Mouse (Mus musculus) megakaryocyte progenitor cell, adult 5-6 weeks (primary cell): ENCODE measurements around the gene Bpifc. TPM values are rescaled to one million over a fixed set of nuclear protein-coding genes. Genes with fewer than 3 reads are reported as not detected.
"Not testable (repeated sequence)": the region's sequence is repeated elsewhere in the genome, so short reads cannot be mapped to it uniquely, and the experiment has no call there.

ENCODE experiments used
- ATAC-seq: replicated peaks from 2 replicates; pipeline ENCODE4 v1.8.0; 2016; ENCODE audit warnings: mild to moderate bottlenecking, moderate TSS enrichment, inconsistent platforms; ENCODE audit not compliant: poor library complexity
- total RNA-seq, 2 experiments: library from RNA; stranded (forward) in 1 of 2; stranded (reverse) in 1 of 2; fragments of 157-497, 149-512 nt in 1 of 2; fragments of 200-1000 nt in 1 of 2; gene quantifications; 2 replicates each; pipeline versions ENCODE4 v1.2.3 to v1.2.4; 2015 to 2017

The Bpifc gene
- total RNA-seq (2015) (3.5 and 4.0 TPM in 2 replicates), total RNA-seq (2017) (1.2 and 2.1 TPM in 2 replicates)

DNA sequence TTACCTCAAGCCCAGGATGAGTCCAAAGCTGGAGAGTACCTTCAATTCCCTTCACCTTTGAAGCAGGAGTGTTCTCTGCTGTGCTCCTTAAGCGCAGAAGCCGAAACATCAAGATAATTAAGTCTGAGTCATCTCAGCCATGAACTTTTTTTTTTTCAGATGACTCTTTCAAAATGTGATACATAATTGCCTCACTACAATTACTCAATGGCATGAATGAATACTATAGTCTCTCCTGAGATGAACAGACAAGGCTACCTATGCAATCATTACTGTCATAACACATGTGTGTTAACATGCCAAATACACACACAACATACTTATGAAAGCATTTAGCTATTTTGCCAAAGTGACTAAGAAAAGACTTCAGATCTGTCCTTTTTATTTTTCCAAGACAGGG is at the start of gene Bpifc:
Gene Bpifc, minus strand, starts transcription at position 115 of the 400 bp plus-strand sequence.
- ATAC-seq = peak; percentile 49

DNA sequence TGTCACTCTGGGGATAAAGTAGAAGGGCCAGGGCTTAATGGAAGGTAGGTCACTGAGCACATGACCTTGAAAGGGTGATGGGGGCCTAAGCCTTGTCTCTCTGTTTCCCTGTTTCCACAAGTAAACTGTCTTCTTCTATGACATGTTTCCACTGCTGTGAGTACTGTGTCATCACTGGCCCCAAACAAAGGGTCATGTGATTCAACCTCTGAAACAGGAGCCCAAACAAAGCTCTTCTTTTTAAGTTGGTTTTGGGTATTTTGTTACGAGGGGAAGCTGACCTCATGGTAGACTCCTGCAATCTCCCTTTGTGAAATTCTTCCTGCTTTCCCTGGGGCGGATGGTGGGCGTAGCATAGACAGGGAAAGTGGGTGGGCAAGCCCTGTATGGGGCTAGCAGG is 48.6 kb upstream of the Bpifc start:
- peak; percentile 4; the same call in 1 of the 2 replicates for ATAC-seq

DNA sequence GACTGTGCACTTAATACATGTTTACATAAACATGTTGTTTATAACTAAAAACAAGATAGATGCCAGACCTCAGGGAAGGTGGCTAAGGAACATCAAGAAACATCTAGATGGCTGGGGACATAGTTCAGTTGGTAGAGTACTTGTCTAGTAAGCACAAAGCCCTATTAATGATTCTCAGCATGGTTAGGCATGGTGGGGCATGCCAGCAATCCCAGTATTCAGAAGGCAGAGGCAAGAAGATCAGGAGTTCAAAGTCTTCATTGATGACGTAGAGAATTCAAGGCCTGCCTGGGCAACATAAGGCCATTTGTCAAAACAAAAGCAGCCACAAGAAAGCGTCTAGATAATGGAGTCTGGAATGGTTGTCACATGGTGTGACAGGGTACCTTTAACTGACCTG is 46.0 kb upstream of the Bpifc start:
- ATAC-seq = no peak

DNA sequence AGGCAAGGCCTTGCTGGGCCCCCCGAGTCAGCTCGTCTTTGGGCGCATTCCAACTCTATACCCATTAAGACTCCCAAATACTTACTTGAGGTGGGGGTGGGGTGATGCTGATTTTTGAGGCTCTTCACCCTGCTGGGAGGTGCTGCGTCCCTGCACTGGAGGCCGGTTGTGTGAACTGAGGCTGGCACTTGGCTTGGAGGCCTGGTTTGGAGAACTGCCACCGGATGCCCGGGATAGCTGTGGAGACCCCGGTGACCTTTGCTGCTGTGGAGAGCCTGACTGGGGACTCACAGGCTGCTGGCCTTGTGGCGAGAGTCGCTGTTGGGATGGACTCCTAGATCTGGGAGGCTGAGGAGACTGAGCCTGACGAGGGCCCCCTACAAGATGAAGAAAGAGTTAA is 45.6 kb upstream of the Bpifc start:
- ATAC-seq = no peak

DNA sequence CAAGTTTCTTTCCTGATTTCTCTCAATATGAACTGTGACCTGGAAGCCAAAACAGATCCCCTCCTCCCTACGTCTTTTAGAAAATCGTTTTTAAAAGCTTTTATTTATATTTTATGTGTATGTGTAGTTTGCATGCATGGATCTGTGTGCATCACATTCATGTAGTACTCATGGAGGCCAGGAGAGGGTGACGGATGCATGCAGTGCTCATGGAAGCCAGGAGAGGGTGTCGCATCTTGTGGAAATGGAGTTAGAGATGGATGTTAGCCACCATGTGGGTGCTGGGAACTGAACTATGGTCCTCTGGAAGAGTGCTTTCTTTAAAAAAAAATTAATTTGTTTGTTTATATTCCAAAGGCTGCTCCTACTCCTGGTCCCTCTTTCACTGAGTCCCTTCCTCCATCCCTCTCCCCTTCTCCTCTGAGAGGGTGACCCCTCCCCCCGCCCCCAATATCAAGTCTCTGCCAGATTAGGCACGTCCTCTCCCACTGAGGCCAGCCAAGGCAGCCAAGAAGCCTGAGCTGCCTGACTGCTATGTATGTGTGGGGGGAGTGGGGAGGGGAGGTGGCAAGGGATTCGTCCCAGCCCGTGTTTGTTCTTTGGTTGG is 44.7 kb upstream of the Bpifc start:
- no peak for ATAC-seq

DNA sequence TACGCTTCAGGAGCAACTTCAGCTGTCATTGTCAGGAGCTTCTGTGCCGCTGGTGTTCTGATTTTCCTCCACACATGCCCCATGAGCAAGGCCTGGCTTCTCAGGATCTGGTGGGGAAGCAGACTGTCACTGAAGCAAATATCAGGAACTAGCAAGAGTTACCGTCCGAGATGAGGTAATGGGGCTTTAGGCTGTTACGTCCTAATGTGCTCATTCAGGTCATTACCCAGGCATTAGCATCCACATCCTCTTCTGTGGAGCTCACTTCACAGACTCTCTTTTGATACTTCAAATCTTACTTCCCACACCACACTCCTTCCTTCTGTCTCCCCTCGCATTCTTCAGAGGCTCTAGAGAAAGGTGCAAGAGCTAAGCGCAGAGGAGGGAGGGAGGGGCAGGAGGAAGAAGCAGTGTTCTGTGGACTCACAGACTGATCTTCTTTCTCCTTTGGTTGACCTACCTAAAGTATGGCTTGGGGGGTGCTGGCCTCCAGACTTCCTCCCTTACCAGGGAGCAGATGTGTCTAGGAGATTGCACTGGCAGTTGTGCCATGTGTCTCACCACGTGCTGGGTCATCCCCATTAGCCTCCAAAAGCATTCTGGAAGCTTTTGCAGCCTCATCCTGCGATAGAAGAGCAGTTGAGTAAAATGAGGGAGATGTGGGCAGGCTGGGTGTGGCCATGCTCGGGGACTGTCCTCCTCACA is 41.3 kb upstream of the Bpifc start:
- peak; percentile 76 for ATAC-seq

DNA sequence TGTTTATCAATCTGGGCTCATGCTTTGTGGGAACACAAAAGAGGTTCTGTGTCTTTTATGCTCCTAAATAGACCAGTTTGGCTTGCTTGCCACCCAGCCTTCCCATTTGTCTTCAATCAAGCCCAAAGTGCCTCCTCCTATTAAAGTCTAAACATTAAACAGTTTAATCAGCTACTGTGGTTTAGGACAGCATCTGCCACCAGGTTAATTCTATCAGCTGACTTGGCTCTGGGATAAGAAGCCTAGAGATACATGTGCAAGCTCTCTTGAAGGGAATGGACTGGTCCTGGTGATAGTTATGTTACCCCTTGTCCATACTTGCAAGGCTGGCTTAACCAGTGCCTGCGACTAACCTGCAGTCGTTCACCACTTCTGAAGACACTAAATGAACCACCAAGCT is 38.8 kb upstream of the Bpifc start:
- ATAC-seq = no peak

DNA sequence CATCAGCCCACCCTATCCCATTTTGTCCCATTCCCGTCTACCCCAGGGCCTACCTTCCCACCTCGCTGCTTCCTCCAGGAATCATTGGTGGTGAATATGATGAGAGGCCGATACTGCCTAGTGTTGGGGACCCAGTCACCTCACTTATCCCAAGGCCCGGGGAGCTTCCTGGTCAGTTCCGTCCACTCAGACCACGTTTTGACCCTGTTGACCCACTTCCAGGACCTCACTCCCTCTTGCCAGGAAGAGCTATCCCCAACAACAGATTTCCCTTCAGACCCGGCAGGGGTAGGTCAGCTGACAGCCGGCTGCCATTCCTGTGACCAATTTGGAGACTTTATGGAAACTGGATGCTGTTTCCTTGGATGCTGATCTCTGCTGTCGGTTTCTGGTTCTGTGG is 36.1 kb upstream of the Bpifc start:
- no peak for ATAC-seq

DNA sequence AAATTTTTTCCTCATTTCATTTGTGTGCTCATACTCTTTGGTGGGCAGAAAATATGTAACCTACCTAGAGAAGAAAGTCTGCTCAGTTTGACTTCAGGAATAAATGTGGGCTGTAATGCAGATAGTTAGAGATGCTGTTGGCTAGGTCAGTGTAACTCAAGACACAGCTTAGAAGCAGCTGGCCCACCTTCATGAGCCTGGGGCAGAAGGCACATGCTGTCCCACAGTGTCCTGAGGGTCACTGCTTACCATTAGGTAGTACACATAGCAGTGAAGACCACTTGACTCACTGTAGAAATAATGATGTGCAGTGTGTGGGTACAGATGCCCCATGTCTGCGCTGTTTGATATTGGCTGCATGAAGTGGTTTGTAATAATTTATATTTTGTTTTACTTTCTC is 34.7 kb upstream of the Bpifc start:
- no peak for ATAC-seq

DNA sequence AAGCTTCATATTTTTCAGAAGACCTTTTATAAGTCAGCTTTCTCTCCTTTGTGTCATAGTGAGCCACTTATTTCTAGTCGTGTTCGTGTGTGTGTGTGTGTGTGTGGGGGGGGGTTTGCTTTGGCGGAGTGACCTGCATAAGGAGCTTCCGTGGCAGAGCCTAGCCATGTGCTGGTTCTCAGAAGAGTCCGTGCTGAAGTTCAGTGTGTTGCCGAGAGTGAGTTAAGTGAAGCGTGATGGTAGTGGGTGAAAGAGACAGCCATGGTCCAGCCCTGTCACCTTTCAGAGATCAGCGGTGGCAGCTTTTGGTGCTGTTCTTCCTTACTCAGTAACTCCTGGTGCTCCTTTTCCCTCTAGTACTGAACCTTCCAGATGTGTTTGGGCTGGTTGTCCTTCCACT is 32.4 kb upstream of the Bpifc start:
- ATAC-seq = no peak

DNA sequence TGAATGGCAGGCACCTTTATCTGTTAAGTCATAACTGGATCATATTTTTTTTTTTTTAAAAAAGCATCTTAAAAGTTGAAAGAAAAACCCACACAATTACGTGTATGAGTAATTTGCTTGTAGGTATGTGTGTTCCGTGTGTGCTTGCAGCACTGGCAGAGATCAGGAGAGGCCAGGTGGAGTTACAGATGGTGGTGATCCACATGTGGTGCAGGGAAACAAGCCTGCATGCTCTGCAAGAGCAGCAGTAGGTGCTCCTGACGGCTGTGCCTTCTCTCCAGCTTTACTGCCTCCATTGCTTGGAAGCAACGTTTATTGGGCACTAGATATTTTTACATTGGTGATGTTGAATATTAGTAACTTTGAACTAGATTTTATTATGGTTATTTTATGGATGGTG is 32.0 kb upstream of the Bpifc start:
- no peak for ATAC-seq

DNA sequence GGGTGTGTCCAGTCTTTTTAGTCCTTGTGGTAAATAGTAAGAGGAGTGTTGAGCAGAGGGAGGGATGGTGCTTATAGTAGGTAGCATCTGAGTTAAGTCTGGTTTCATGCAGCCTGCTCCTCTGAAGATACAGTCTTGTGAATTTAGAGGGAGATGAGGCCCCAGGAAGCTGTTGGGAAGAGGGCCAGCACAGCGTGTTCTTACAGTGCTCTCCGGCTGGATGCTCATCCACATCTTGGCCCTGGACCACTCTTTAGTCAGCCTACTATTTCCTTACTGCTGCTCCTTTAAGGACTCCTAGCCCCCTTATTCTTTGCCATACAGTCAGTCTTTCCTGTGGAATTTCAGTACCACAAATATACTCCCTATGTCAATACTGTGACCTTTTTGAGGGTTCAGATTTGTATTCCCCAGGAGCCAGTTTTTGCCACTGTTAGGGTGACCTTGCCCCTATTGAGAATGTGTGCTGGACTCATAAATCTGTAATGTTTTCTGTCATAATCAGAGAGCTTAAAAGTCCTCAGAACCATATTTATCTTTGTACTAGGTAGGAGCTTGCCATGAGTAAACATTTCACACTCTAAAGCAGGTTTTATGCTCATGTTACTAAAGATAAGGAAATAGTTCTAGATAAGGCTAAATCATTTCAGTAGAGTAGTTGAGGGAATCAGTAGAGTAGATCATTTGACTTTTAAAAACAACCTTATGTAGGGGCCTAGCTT is 22.5 kb upstream of the Bpifc start:
- ATAC-seq = no peak

DNA sequence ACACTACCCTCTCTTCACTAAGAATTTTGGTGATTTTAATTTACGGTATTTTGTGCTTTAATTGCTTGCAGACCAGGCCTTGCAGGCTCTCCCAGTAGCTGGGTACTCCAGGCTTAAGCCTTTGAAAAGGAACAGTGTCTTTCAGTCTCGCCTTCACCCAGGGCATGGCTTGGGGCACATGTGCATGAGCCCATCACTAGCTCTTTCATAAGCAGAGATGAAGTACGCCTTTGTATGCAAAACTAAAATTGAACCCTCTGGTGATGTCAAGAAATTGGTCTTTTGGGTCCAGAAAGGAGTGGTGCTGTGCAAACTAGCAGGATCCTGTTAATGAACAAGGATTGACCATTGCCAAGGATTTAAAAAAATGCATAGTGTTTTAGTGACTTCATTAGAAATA is 20.8 kb upstream of the Bpifc start:
- ATAC-seq = no peak

DNA sequence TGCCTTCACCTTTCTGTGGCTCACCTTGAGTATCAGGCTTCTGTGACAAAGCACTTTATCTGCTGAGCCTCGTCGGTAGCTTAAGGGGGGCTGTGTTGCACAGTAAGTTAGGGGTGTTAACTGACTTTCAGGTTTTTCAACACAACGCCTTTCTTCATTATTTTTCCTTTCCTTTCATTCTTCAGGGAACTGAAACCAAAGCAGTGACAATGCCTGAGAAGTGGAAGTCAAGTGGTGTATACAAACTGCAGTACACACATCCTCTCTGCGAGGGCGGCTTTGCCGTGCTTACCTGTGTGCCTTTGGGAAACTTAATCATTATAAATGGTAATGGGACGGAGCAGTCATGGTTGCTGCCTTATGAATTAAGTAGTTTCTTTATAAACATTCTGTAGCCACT is 19.0 kb upstream of the Bpifc start:
- ATAC-seq = no peak

DNA sequence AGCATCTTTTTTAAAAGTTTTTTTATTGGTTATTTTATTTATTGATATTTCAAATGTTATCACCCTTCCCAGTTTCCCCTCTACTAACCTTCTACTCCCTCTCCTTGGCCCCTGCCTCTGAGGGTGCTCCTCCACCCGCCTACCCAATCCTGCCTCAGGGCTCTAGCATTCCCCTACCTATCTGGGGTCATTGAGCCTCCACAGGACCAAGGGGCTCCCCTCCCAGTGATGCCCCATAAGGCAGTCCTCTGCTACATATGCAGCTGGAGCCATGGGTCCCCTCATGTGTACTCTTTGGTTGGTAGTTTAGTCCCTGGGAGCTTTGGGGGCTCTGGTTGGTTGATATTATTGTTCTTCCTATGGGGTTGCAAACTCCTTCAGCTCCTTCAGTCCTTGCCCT is 15.1 kb upstream of the Bpifc start:
- not testable (repeated sequence) for ATAC-seq

DNA sequence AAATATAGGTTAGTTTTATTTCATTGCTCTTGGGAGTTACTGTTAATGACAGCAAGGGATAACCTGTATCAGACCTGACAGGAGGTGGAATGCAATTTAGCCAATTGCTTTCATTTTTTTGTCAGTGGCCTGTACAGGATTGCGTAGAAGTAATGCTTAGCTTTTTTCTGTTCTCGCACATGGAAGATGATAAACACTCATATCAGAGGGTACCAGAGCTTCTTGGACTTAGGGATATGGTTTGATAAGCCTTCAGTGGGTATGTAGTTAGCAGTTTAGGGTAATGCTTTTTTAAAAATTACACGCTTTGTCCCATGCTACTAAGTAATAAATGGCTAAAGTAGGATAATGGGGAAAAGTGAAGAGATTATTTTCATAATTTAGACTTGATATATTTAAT is 14.7 kb upstream of the Bpifc start:
- ATAC-seq = peak; percentile 52

DNA sequence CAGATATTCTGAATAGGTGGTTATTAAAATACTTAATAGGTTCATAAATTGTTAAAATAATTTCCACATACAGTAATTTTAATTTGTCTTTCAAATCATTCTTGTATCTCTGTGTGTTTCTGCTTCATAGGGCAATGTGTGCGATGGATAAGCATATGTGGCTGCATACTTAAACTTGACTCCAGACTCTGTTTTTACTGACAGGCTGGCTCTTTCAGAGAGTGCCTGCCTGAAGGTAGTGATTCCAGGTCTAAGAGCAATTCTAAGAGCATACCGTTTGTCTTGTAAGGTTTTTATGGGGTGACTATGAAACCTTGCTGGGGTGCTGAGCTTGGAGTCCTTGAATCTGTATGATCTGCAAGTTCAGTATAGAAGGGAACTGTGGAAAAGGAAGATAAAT is 14.2 kb upstream of the Bpifc start:
- ATAC-seq = no peak; the same call in 1 of the 2 replicates

DNA sequence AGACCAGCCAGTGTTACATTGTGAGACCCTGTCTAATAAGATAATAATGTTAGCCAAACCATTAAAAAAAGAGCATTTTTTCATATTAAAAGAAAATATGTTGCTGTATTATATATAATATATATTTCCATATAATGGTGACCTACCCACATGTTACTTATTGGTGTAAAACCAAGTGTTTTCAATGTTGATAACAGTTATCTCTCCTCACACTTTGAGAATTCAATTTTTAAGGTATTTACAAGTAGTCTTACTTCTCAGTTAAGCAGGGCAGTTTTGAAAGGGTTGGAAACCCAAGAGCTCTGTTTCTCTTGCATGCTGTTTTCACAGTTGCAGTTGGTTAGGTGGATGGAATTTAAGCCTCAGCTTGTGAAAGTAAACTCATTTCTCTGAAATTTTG is 11.5 kb upstream of the Bpifc start:
- ATAC-seq = no peak

DNA sequence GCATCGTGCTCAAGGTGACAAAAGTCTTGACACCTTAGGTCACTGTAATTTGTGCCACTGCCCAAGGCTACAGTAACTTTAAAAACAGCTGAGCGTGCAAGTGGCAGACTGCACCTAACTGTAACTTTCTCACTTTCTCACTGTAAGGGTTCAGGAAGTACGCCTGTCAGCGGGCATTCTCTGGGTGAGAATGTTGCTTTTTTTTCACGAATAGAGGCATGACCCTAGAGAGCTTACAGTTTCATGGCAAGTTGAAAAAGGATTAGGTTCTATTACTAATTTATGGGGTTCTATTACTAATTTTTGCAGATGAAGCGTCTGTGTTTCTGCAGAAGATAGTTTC is 10.8 kb upstream of the Bpifc start:
- ATAC-seq = peak; percentile 18

DNA sequence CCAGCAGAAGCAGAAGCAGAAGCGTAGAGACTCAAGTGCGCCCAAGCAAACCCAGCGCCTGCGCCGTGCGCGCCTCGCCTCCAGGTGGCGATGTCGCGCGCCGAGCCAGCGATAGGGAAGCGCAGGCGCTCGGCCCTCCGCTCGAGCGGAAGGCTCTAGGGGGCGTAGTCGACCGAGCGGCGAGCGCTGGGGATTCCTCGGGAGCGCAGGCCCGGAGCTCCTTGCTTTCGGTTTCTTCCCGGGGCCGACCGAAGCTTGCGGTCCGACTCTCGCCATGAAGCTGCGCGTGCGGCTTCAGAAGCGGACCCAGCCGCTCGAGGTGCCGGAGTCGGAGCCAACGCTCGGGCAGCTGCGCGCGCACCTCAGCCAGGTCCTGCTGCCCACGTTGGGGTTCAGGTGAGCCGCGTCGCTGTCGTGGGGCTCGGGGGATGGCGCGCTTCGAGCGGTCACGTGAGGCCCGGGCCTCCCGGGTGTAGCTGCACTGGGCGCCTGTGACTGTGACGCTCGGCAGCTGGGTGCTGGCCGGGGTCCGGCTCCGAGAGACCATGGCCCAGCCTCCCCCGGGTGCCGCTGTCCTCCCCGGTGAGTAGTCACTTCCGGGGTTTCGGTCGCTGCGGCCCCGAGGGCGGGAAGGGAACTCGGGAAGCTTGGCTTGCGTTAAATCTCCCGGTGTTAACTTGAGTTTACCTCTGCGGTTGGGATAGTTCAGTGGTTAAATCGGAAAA is 10.2 kb upstream of the Bpifc start, which contains the start of gene Fbxo7:
Gene Fbxo7, plus strand, starts transcription at position 224 of the 725 bp plus-strand sequence.
- peak; percentile 87 for ATAC-seq

DNA sequence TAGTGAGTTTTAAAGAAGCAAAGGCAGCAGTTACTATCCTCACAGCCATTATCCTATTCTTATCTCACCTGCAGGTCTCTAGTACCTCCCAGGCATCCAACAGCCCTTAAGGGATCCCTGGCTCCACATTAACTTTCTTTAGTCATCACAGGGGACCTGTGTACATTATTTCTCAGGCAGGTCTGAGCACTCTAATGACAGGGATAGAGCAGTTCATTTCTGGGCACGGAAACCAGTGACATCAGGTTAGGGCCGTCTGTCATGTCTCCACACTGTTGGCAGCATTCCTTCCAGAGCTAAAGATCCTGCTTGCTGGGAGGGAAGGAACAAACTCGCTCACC is 9.7 kb upstream of the Bpifc start:
- ATAC-seq = peak; percentile 7

DNA sequence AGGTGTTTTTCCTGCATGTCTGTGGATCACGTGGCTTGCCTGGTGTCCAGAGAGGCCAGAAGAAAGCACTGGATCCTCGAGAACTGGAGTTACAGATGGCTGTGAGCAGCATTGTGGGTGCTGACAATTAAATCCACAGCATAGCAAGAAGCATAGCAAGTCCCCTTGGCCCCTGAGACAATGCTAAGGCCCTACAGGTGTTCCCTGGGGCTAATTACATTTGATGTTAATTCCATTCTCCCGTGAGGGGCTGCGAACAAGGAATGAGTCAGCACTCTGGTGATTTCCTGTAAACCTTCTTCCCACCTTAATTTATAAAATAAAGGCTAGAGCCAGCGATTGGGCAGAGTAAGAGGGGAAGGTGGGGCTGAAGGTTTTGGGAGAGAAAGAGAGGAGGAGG is 7.1 kb upstream of the Bpifc start:
- no peak for ATAC-seq
